Mouse (Mus musculus) Patski (cell line): ENCODE results near the gene Fkbp14. TPM values are rescaled to one million over a fixed set of nuclear protein-coding genes. Genes with fewer than 3 reads are reported as not detected.

ENCODE experiments used
- ATAC-seq: fragments of 100-300 bp; one replicate; pipeline ENCODE4 v1.8.0; 2021
- CTCF ChIA-PET: fragments of 350-600 bp; sonication (Branson Sonifier 250); formaldehyde crosslinking; loops from one replicate; lab custom pipeline; 2022; ENCODE audit warnings: inconsistent platforms; lab: Charles Lee
- POLR2A ChIA-PET: fragments of 350-600 bp; sonication (Branson Sonifier 250); formaldehyde crosslinking; loops from one replicate; lab custom pipeline; 2022; ENCODE audit warnings: antibody characterized with exemption, inconsistent platforms; lab: Charles Lee
- DNase-seq: peaks from one replicate; pipeline ENCODE4 v3.0.0-alpha.2; 2011; ENCODE audit warnings: low read depth, low spot score
- H3K27me3 ChIP-seq: fragments of 371-371 bp; one replicate; pipeline ENCODE4 v1.5.1; 2021
- CTCF ChIP-seq: fragments of 100-300 bp; IDR thresholded peaks from one replicate; pipeline ENCODE4 v1.5.1; 2021
- in situ Hi-C: fragments of 300-500 bp; cut with MboI; formaldehyde crosslinking; loops from 3 replicates; pipeline ENCODE4 v1.11.1; 2018; ENCODE audit warnings: low pct_unique_long_range_greater_than_20kb, mixed read lengths
- polyA plus RNA-seq: library from polyadenylated mRNA; unstranded; gene quantifications from one replicate; pipeline ENCODE4 v1.2.3, GENCODE M21; 2021

Fkbp14 gene
- polyA plus RNA-seq, 1 experiment from 2014 or later = 21.6 TPM

DNA sequence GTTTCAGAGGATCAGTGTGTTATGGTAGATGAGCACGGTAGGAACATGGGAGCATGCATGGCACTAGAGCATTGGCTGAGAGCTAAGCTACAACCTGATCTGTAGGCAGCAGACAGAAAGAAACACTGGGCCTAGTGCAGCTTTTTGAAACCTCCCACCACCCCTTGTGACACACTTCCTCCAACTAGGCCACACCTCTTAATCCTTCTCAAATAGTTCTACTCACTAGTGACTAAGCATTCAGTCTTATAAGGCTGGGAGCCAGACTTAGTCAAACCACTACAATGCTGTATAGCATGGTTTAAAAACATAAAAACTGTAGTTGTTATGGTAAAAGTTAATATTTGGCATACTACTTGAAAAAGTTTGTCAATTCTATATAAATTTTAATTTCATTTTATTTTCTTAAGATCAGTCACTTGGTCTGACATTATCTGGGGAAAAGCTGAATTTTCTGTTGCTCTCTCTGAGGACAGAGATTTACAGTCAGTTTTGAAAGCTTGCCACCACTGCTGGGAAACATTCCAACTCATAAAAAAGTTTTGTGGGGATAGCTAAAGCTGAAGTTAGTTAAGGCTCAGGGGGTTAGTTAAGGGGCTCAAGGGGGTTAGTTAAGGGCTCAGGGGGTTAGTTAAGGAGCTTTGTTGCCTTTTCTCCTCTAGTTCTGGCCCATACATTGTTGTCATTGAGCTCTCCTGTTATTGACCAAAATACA is 7.0 kb upstream of the Fkbp14 start:
- CTCF ChIA-PET = interaction anchor here (0.9 to 1.0 kb wide), 2 partner anchors 14 to 18 kb away, joined by 3 read pairs; no protein-coding TSS in a partner anchor
- ATAC-seq = no peak
- no peak for DNase-seq
- TF ChIP-seq CTCF = no peak
- in situ Hi-C loops = no loop called here
- H3K27me3 ChIP-seq = no peaks in the 10 kb centered on the region
- POLR2A ChIA-PET = no interaction called here

DNA sequence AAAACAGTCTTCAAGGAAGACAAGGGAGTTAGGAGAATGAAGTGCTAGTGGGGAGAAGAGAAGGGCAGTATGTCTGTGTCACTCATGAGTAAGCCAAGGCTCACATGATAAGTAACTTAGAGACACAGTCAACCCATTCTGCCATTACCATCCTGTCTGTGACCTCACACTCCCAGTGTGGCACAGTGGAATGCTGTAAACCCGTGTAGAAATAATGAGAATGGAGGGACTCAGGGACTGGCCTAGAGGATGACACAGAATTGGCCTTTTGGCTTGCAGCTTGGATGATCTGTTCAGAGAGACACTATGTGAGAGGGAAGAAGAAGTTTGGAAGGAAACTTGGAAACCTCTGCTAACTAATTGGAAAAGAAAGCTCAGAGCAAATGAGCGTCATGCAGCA is 5.8 kb upstream of the Fkbp14 start:
- POLR2A ChIA-PET = no interaction called here
- ATAC-seq (no peak), DNase-seq (no peak)
- in situ Hi-C loops = no loop called here
- CTCF ChIA-PET = interaction anchor here (0.9 kb wide), 1 partner anchor 8 kb away, joined by 3 read pairs; the partner anchor contains the start of gene Plekha8
- no peak for TF ChIP-seq CTCF
- no peaks in the 10 kb centered on the region for H3K27me3 ChIP-seq

DNA sequence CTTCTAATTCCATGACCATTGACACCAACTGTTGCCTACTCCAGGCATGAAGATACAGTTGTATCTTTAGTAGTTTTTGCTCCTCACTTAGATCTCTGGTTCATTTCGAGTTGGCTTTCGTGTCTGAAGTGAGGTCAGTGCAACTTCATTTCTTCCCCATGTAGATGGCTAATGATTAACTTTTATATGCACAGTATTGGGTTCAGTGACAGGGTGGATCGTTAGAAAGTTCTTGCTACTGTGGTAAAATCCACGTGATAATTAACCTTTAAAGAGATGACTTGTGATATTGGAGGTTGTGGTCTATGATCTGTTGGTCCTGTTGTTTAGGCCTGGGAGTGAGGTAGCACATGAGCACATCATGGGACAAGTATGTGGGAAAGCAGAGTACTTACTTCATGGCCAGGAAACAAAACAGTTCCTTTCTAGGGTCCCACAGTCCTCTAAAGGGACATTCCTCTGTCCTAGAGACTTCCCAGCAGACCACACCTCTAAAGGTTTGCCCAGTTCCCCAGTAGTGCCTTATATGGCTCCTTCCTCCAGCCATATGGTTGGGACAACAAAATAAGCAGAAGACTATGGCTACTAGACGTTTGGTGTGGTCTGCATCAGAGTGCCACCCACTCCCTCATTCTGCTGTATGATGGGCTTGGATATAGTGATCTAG is 3.7 kb upstream of the Fkbp14 start:
- no peaks in the 10 kb centered on the region for H3K27me3 ChIP-seq
- POLR2A ChIA-PET = no interaction called here
- CTCF ChIA-PET = no interaction called here
- ATAC-seq (no peak), DNase-seq (no peak)
- no peak for TF ChIP-seq CTCF
- in situ Hi-C loops = no loop called here

DNA sequence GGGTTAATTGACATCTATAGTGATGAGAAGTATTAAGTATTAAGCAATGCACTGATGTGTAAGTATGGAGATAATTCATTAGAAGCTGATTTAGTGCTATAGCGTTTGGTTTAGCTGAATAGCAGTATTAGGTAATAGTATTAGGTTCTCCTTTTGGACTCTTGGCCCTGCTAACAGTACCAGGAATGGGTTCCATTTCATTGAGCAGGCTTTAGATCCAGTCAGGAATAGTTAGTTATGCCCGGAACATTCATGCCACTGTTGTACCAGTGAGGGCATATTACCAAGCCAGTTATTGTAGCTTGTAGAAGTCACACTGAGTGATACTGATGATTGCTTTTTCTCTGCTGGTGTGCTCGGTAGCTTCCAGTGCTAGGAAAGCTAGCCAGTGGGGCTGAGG is 603 bp upstream of the Fkbp14 start:
- H3K27me3 ChIP-seq = no peaks in the 10 kb centered on the region
- ChIA-PET POLR2A (no interaction called here), CTCF (no interaction called here)
- TF ChIP-seq CTCF = no peak
- in situ Hi-C loops = loop anchor here (10.0 kb wide), 2 partner anchors 397 to 567 kb away; partner anchors contain the start of gene Ggct
- ATAC-seq (no peak), DNase-seq (no peak)

DNA sequence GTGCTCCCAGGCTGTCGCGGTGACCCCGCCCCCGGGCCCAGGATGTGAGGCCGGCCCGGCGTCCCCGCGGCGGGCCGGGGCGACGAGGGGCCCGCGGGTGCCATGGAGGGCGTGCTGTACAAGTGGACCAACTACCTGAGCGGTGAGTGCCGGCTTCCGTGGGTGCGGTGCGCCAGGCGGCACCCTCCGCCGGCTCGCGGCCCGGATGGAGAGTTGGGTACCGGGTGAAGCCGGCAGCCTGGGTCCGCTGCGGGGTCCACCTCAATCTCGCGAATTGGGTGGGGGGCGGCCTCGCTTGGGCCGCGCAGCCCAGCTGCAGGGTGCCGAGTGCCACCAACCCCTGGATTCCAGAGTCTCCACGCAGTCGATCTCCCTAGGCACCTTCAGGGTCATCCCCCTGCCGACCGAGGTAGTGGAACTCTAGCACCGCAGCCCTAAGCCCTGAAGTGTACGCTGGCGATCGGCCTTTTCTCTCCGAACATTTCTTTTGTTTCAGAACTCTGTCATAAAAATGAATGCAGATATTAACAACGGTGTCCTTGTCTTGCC is 1.7 kb downstream of the Fkbp14 start:
- no peaks in the 10 kb centered on the region for H3K27me3 ChIP-seq
- TF ChIP-seq CTCF = no peak
- in situ Hi-C loops = loop anchor here (10.0 kb wide), 2 partner anchors 399 to 569 kb away; partner anchors contain the start of gene Ggct
- no peak for DNase-seq
- CTCF ChIA-PET = interaction anchor here (1.4 to 1.6 kb wide), 3 partner anchors 8 to 61 kb away, joined by 3 to 4 read pairs (median 3); no protein-coding TSS in a partner anchor
- POLR2A ChIA-PET = interaction anchor here (0.6 to 0.8 kb wide), 2 partner anchors 21 to 157 kb away, joined by 3 to 5 read pairs; no protein-coding TSS in a partner anchor
- ATAC-seq = peak; percentile 18

DNA sequence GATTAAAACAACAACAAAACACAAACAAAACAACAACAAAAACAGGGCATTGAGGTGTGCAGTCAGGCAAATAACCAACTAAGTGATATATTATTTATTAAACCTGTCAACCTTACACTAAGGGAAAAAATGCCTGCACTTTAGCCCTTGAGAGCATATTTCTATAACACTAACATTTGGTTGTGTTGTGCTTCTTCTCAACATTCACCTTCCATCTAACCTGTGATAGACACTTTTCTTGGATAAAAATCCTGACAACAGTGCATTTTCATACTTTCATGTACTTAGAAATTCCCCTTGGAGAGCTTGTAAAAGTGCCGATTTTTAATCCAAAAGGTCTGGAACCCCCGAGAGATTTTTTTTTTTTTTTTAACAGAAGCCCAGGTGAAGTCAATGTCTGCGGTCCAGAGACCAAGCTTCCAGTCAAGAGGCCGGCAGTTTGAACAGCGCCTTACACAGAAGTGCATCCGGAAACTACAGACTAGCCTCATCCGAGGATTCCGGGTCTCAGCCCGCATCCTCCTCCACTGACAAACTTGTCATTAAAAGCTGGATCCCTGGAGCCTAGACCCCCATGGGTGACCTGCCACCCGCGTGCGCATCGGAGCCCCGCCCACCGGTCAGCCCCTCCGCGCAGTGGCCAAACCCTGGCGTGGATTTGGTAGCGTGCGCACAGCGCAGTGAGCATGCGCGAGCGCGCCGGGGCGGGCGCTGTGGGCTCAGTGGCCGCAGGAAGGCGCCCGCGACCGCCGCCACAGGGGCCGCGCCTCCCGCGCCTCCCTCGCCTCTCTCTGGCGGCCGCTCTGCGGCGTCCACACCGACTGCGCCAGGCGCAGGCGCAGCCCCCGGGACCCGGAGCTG is 2.4 kb downstream of the Fkbp14 start, which contains the start of gene Plekha8:
Plekha8 (plus strand) TSS at position 643 of the 861 bp plus-strand sequence.
- POLR2A ChIA-PET = interaction anchor here (0.6 to 0.8 kb wide), 3 partner anchors 20 to 157 kb away, joined by 3 to 5 read pairs (median 5); no protein-coding TSS in a partner anchor
- peak; percentile 81 for TF ChIP-seq CTCF
- DNase-seq (peak; percentile 50), ATAC-seq (peak; percentile 78)
- CTCF ChIA-PET = interaction anchor here (1.3 to 1.6 kb wide), 3 partner anchors 8 to 203 kb away, joined by 3 to 5 read pairs (median 3); no protein-coding TSS in a partner anchor
- no peaks in the 10 kb centered on the region for H3K27me3 ChIP-seq
- in situ Hi-C loops = loop anchor here (5.0 to 10.0 kb wide), 3 partner anchors 218 to 570 kb away; partner anchors contain the start of gene Ggct

DNA sequence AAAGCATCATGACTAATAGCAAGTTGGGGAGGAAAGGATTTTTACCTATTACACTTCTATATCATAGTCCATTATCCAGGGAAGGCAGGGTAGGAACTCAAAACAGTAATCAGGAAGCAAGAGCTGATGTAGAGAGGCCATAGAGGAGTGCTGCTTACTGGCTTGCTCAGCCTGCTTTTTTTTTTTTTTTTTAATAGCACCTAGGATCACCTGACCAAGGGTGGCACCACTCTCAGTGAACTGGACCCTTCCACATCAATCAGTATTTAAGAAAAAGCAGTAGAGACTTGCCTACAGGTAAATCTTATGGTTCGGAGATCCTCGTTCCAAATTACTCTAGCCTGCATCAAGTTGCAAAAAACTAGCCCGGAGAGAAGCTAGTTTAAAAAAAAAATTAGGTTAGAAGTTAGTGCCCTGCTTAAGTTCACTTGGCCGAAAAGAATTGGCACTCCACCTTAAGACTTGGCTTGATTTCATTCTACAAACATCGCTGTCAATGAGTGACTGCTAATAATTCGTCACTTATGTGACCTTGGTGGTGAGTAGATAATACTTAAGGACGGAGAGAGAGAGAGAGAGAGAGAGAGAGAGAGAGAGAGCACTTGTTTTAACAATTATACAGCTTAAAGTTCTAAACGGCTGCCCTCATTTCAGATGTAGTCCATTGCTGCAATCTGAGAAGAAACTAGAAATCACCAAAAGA is 3.2 kb downstream of the Fkbp14 start:
- ChIA-PET CTCF (interaction anchor here (1.3 to 1.6 kb wide), 2 partner anchors 9 to 202 kb away, joined by 3 to 5 read pairs; no protein-coding TSS in a partner anchor), POLR2A (interaction anchor here (0.6 to 0.7 kb wide), 4 partner anchors 28 to 255 kb away, joined by 3 to 5 read pairs (median 3); no protein-coding TSS in a partner anchor)
- H3K27me3 ChIP-seq = no peaks in the 10 kb centered on the region
- DNase-seq (no peak), ATAC-seq (no peak)
- in situ Hi-C loops = loop anchor here (5.0 to 10.0 kb wide), 3 partner anchors 218 to 571 kb away; partner anchors contain the start of gene Ggct
- TF ChIP-seq CTCF = no peak

DNA sequence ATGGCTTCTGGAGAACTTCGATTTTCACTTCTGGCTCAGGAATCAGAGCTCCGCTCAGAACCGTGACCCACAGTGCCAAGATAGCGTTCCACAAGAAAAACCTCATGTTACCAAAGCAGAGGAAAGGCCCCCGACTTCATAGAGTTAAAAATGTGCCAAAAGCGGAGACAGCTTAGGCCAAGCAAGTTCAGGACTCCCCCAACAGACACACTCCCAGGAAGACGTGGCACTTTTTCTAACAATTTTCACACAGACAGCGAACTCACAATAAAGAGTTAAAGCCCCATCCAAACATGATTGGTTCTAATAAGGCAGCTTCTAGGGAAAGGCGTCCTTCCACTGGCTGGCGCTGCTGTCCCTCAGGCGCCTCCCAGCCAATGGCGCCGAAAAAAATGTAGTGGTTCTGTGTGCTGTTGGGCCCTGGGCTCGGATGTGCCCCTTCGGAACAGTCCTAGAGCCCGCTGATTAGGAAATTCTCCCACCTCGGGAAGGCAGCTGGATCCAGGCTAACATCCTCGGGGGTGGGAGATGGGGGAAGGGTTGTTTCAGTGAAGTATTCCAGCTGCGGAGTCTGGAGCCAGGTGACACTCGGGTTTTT is 4.1 kb downstream of the Fkbp14 start:
- POLR2A ChIA-PET = interaction anchor here (0.6 kb wide), 1 partner anchor 37 kb away, joined by 3 read pairs; no protein-coding TSS in a partner anchor
- no peaks in the 10 kb centered on the region for H3K27me3 ChIP-seq
- no peak for TF ChIP-seq CTCF
- peak; percentile 86 for ATAC-seq
- in situ Hi-C loops = loop anchor here (5.0 to 10.0 kb wide), 3 partner anchors 219 to 572 kb away; partner anchors contain the start of gene Ggct
- CTCF ChIA-PET = no interaction called here
- peak; percentile 78 for DNase-seq
